Mouse (Mus musculus) heart, adult 18-20 months (tissue): ENCODE measurements around the gene Bsn. TPM values are rescaled to one million over a fixed set of nuclear protein-coding genes. Genes with fewer than 3 reads are reported as not detected.
A peak's percentile ranks its signal among the peaks of the same experiment; 100 is the strongest.

Experiments
- DNase-seq, 2 experiments: peaks; one replicate each; pipeline ENCODE4 v3.0.0; 2021 to 2022; ENCODE audit warnings: mixed read lengths in 1 of 2
- microRNA-seq, 2 experiments: library from miRNA; unstranded; fragments of <30 nt; microRNA quantifications; one replicate each; pipeline ENCODE4 v1.2.0; 2022
- total RNA-seq, 2 experiments: library from RNA; stranded (reverse); gene quantifications; 2 replicates each; pipeline ENCODE4 v1.2.3; 2021

Bsn gene
- total RNA-seq, 2 experiments from 2014 or later: 0.02 to 0.08 TPM

- no peak for DNase-seq
Measured at GRCm38 (mm10) chr9:108054331-108055040, 135.7 kb downstream of the Bsn start.

DNA sequence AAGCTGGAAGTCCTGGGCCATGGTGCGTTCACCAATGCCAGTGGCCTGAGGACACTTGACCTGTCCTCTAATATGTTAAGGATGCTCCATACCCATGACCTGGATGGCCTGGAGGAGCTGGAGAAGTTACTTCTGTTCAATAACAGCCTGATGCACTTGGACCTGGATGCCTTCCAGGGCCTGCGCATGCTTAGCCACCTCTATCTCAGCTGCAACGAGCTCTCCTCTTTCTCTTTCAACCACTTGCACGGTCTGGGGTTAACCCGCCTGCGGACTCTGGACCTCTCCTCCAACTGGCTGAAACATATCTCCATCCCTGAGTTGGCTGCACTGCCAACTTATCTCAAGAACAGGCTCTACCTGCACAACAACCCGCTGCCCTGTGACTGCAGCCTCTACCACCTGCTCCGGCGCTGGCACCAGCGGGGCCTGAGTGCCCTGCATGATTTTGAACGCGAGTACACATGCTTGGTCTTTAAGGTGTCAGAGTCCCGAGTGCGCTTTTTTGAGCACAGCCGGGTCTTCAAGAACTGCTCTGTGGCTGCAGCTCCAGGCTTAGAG lies 136.4 kb downstream of the Bsn start:
- no peak for DNase-seq

DNA sequence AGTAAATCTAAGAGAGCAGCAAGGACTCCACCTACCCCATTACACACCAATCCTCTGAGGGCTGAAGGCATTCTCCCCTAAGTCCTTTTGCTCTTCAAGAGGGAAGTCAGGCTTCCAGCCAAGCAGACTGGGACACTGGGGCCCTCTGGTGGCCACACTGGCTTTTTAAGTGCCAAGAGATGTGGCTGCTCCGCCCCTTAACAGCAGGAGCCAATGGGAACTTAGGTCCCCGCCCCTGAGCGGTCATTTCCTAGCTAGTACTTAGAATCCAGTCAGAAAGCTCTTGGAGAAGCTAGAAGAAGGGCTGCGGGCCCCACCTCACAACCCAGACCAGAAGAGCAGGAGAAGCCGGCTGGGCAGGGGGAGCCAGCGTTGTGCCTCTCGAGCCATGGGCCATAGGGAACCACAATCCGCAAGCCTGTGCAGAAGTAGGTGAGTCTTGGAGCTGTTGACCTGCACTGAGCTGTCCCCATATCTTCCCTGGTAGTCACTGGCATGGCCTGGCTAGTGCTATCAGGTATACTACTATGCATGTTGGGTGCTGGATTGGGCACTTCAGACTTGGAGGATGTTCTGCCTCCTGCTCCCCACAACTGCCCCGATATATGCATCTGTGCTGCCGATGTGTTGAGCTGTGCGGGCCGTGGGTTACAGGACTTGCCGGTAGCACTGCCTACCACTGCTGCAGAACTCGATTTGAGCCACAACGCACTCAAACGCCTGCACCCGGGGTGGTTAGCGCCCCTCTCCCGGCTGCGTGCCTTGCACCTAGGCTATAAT lies 137.1 kb downstream of the Bsn start, which contains the start of gene Amigo3:
Gene Amigo3 (plus strand): TSS at position 275 of the 780 bp plus-strand sequence.
- DNase-seq: peak; percentile 97 to 99

- no peak for DNase-seq
Measured at GRCm38 (mm10) chr9:108052411-108052810, 137.8 kb downstream of the Bsn start.

GRCm38 (mm10) chr9:108051931-108052220 lies 138.3 kb downstream of the Bsn start:
- no peak for DNase-seq

- no peak for DNase-seq
Measured at GRCm38 (mm10) chr9:108051184-108051930, 138.8 kb downstream of the Bsn start.

GRCm38 (mm10) chr9:108049561-108050251 lies 140.5 kb downstream of the Bsn start:
- DNase-seq: no peak

- DNase-seq: peak; percentile 93 to 99
Measured at GRCm38 (mm10) chr9:108049016-108049455, 141.1 kb downstream of the Bsn start, which contains the start of gene Gmppb. TSS of gene Gmppb (plus strand) at chr9:108049242.

DNA sequence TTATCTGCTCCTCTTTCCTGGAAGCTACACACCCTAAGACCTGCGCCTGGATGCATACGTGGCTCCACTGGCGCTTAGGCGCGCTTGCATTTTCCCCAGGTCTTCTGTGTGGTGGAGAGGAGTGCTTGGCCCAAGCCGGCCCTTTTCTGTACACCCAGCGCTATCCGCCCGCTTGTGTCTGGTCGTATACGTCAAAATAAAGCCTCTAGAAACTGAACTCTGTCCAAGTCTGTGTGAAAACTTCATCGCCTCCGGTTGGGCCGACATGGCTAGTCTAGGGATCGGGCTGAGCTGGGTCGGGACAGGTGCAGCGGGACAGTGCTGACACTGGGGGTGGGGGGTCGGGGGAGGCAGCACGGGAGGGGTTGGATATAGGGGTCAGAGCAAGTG lies 141.6 kb downstream of the Bsn start:
- no peak for DNase-seq

DNA sequence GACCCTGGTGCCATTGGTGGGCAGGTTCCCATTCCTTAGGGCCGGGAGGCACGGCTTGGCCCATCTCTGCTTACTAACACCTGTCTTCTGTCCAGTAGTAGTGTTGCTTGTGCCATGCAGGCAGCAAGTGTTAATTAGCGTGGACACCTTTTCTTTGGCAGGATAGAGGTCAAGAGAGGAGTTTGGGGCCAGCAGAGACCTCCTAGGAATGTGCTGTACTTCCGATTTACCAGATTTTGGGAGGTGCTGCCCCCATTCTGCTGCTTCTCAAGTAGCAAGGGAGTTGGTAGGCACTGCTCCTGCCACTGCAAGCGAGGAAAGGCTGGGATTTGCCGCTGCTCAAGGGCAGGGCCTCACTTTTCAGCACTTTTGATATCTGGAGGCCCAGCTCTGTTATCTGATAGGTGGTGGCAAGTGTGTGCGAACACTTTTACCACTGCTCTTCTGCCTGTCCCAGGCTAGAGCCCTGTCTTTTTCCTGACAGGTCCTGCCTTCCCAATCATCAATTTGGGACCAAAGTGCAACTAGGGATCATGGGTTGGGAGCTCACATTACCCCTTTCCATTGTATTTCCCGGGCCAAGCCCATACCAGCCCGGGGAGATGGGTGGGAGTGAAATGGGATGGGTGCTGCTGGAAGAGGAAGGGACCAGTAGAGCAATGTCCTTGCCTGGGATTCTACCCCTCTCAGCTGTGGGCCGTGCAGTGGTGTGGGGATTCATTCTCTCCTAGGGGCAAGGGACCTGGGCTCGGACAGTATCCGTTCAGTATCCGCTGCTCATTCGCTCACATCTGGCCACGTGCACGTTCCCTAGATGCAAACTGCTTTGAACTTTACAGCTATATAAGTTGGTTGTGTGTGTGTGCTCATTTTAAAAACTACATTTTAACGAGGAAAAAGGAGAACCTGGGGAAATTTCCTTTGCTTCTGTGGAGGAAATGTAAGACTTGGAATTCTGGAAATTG lies 142.3 kb downstream of the Bsn start:
- no peak for DNase-seq

DNA sequence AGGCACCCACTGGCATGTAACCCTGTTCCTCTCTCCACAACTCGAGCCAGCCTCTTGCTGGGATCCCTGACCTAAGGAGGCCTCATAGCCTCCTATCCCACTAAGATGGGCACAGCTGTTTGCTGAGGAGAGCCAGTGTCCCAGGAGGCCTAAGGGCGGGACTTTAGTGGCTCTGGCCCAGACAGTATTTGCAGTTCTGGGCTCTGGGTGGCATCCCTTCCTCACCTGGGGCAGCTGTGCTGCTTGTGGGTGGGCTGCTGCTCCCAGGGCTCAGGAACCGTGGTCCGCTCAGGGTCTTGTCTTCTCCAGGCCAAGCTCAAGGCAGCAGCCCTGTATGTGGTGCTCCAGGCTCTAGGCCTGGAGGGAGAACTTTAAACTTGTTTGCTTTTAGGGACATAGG lies 143.6 kb downstream of the Bsn start:
- no peak for DNase-seq

Small RNA genes lying within 50 kb of the gene (microRNA-seq; reads per million reads assigned to microRNA genes)
- gene Gm47303 (0 reads per million in 2 experiments), gene Mir7088 (0 reads per million in 2 experiments)

Other genes starting within 250 kb of the Bsn start
- gene Traip, start 240.2 kb downstream of the Bsn start, total RNA-seq: 1 to 10 TPM in 1 of 2 experiments, under 1 TPM in 1; 0.35 to 1.0 TPM
- gene Uba7, start 214.9 kb downstream of the Bsn start, total RNA-seq: 10 to 100 TPM; 12.3 to 15.6 TPM
- gene Gm20661, start 207.3 kb downstream of the Bsn start, total RNA-seq: under 1 TPM in 1 of 2 experiments, not detected in 1; 0.37 TPM
- 1 to 10 TPM; 6.1 to 8.4 TPM for gene Inka1, start 204.5 kb downstream of the Bsn start, total RNA-seq
- 1 to 10 TPM in 1 of 2 experiments, not detected in 1; 2.7 TPM for gene Cdhr4, start 197.9 kb downstream of the Bsn start, total RNA-seq
- 1 to 10 TPM; 1.1 to 1.4 TPM for gene Gm20662, start 194.0 kb downstream of the Bsn start, total RNA-seq
- 10 to 100 TPM; 30.4 to 32.0 TPM for gene Ip6k1, start 187.9 kb downstream of the Bsn start, total RNA-seq
- gene Gmppb, start 141.1 kb downstream of the Bsn start, total RNA-seq: 10 to 100 TPM; 10.5 to 10.6 TPM
- gene Amigo3, start 137.2 kb downstream of the Bsn start, total RNA-seq: 1 to 10 TPM; 1.4 to 1.8 TPM
- gene Mst1, start 109.9 kb downstream of the Bsn start, total RNA-seq: under 1 TPM in 1 of 2 experiments, not detected in 1; 0.36 TPM
- gene Rnf123, start 107.0 kb downstream of the Bsn start, total RNA-seq: 10 to 100 TPM; 83.4 to 86.8 TPM
- 10 to 100 TPM; 37.4 to 48.3 TPM for gene Apeh, start 95.8 kb downstream of the Bsn start, total RNA-seq
- 100 to 1,000 TPM; 290 to 300 TPM for gene Dag1, start 73.6 kb upstream of the Bsn start, total RNA-seq
- 10 to 100 TPM; 22.2 to 25.6 TPM for gene Nicn1, start 100.0 kb upstream of the Bsn start, total RNA-seq
- gene Amt, start 106.5 kb upstream of the Bsn start, total RNA-seq: 1 to 10 TPM; 5.0 to 5.8 TPM
- gene Rhoa, start 115.7 kb upstream of the Bsn start, total RNA-seq: 100 to 1,000 TPM; 229 to 232 TPM
- 10 to 100 TPM; 67.6 to 76.8 TPM for gene Tcta, start 115.8 kb upstream of the Bsn start, total RNA-seq
- gene Gpx1, start 148.5 kb upstream of the Bsn start, total RNA-seq: 100 to 1,000 TPM in 1 of 2 experiments, 10 to 100 TPM in 1; 86.8 to 111 TPM
- gene Usp4, start 157.5 kb upstream of the Bsn start, total RNA-seq: 10 to 100 TPM; 74.3 to 79.6 TPM
- 1 to 10 TPM in 1 of 2 experiments, under 1 TPM in 1; 0.97 to 1.2 TPM for gene 1700102P08Rik, start 202.4 kb upstream of the Bsn start, total RNA-seq
- gene Ccdc36, start 238.1 kb upstream of the Bsn start, total RNA-seq: not detected
- not detected for gene BC048562, start 246.1 kb upstream of the Bsn start, total RNA-seq